Mouse (Mus musculus): Measurements from ENCODE around the gene Orc6. TPM values are rescaled to one million over a fixed set of nuclear protein-coding genes. Genes with fewer than 3 reads are reported as not detected.

The Orc6 gene
- total RNA-seq (2021): 10 to 100 TPM; 26.5 to 28.1 TPM
- long read RNA-seq, experiment 1, transcript Orc6-202 (6 exons, 1,466 nt): minor isoform, 9 of 25 reads
- long read RNA-seq, experiment 1, transcript Orc6-201 (7 exons, 1,287 nt): major isoform, 10 of 25 reads
- long read RNA-seq, experiment 1, partial matches to known transcripts: 1 of 25 reads
- long read RNA-seq, experiment 1, other reads (novel, unspliced or antisense): 5 of 25 reads
- long read RNA-seq, experiment 2, transcript Orc6-201 (7 exons, 1,287 nt): major isoform, 11 of 22 reads
- long read RNA-seq, experiment 2, transcript Orc6-202 (6 exons, 1,466 nt): minor isoform, 9 of 22 reads
- long read RNA-seq, experiment 2, partial matches to known transcripts: 1 of 22 reads
- long read RNA-seq, experiment 2, other reads (novel, unspliced or antisense): 1 of 22 reads

- peak; percentile 94 to 95 for DNase-seq (ENCODE audit: low spot score in 2 of 2)
Observed at GRCm38 (mm10) chr8:85299434-85300077, at the start of gene Orc6, which contains the start of gene Vps35. Orc6 (plus strand) TSS chr8:85299632. Vps35 (minus strand) TSS chr8:85299802.

GRCm38 (mm10) chr8:85286846-85287245, 12.6 kb upstream of the Orc6 start:
- no peak for DNase-seq (ENCODE audit: low spot score in 2 of 2)

- DNase-seq (ENCODE audit: low spot score in 2 of 2): peak in 1 of 2 experiments; percentile 3
Observed at GRCm38 (mm10) chr8:85298600-85299433, 615 bp upstream of the Orc6 start.

DNA sequence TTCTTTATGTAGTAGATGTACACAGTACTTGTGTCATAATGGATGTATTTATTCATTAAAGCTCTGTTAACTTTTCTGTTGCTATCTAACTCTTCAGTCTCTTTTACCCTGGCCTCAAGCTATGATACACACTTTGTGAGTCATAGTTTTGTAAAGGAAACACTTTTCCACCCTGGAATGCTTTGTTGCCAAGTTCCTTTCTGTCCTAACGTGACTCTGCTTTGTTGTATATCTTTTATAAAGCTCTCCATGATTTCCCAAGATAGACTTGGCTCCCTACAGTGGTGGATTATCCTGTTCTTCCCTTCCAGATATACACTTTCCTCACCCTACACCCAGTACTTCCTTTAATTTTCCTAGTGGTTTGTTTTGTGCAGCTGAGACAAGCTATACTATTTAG, 2.5 kb downstream of the Orc6 start:
- no peak for DNase-seq (ENCODE audit: low spot score in 2 of 2)

DNA sequence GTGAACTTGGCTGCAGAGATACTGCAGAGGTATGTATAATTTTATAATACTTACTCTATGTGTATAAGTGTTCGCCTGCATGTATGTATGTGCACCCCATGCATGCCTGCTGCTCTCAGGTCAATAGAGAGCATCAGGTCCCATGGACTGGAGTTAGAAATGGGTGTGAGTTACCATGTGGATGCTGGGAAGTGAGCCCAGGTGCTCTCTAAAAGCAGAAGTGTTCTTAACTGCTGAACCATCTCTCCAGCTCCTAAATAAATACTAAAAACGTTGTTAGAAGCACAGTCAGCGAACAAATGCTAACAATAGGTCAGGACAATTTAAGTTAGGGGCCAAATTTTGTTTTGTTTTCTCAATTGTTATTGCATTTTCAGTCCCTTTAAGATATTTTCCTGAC, 3.5 kb downstream of the Orc6 start:
- no peak for DNase-seq (ENCODE audit: low spot score in 2 of 2)

DNA sequence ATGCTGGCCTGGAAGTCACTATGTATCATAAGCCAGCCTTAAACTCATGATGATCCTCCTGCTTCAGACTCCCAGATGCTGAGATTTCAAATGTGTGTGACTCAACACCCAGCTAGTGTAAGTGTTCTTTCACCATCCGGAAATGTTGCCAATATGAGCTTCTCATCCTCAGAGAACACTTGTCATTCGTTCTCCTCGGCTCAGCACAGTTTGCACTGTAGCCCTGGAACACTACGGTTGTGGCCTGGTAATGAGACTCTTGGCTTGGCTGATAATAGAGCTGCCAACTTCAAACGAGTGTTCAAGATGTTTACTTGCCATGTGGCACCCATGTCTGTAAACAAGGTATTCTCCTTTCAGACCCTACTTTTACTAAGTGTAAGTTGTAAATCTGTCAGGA, 4.1 kb downstream of the Orc6 start:
- no peak for DNase-seq (ENCODE audit: low spot score in 2 of 2)

GRCm38 (mm10) chr8:85308564-85308963, 9.1 kb downstream of the Orc6 start:
- no peak for DNase-seq (ENCODE audit: low spot score in 2 of 2)

DNA sequence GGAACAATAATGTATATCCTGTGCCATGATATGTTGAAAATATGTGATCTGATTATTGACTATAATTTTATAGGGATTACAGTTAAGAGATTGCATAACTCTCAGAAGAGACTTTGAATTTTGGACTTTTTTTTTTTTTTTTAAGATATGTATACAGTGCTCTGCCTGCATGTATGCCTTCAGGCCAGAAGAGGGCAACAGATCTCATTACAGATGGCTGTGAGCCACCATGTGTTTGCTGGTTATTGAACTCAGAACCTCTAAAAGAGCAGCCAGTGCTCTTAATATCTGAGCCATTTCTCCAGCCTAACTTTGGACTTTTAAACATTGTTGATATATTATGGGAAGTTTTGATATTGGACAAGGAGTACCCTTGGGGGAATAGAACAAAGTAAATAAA, 12.3 kb downstream of the Orc6 start:
- DNase-seq (ENCODE audit: low spot score in 2 of 2): peak in 1 of 2 experiments; percentile 6

DNA sequence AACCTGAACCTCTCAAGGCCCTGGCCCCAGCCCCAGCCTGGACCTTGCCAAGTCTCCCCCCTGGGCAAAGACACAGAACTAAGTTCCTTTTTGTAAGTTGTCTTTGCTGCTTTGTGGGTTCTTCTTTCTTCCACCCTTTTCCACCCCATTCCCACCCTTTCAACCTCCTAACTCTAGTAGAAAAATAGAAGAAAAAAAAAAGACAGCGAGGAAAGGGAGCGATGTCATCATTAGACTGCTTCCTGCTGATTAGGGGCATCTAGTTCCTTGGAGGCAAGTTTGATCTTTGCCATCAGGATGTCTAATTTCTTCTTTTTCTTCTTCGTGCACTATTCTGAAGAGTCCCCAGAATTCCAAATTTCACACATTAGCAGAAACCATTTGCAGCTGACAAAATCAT, 13.6 kb downstream of the Orc6 start:
- DNase-seq (ENCODE audit: low spot score in 2 of 2): no peak

DNA sequence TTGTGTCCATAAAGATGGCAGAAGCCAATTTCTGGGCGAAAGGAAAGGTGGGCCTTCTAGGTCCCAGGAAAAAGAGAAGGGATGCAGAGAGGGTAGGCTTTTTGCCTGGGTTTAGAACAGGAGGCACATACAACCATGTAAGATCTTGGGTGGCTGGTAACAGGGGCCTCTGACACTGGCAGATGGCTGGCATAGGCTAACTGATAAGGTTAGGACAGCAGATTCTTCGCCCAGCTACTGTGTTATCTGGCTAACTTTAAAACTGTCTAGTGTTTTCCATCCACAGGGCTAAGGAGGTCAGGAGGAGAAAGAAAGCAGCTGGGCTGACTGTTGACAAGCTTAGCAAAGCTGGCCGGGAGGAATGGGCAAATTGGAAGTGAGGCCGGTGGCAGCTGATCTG, 19.1 kb downstream of the Orc6 start:
- no peak for DNase-seq (ENCODE audit: low spot score in 2 of 2)

- no peak for DNase-seq (ENCODE audit: low spot score in 2 of 2)
Observed at GRCm38 (mm10) chr8:85321981-85322380, 22.5 kb downstream of the Orc6 start.

DNA sequence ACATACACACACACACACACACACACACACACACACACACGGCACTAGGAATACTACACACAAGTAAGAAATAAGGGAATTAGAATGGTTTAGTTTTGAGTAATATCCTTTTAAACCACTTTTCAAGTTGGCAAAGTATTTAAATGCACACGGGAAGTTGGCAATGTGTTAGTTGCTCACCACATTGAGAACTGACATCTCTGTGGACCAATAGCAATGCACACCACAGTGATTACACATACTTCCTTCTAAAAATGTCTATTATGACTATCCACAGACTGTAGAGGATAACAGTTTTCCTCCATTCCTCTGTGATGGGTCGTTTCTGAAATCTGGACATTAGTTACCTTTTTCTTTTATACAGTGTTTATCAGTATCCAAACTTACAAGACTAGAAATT, 23.7 kb downstream of the Orc6 start:
- no peak for DNase-seq (ENCODE audit: low spot score in 2 of 2)

DNA sequence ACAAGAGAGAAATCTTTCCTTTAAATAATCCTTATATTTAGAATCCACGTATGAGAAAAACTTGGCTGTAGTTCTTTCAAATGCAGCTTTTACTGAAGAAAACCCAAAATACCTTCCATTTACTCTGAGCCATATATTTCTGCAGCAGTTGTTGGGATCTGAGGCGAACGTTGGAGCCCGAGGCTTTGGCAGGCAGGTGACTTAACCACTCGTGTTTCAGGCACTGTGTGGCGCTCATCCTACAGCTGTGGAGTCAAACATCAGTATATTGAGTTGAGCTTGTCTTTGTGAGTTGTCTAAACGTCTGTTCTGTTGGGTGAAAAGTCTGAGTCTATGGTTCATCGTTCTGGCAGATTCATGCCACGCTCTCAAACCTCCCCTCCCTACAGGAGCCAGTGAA, 27.6 kb downstream of the Orc6 start:
- no peak for DNase-seq (ENCODE audit: low spot score in 2 of 2)

DNA sequence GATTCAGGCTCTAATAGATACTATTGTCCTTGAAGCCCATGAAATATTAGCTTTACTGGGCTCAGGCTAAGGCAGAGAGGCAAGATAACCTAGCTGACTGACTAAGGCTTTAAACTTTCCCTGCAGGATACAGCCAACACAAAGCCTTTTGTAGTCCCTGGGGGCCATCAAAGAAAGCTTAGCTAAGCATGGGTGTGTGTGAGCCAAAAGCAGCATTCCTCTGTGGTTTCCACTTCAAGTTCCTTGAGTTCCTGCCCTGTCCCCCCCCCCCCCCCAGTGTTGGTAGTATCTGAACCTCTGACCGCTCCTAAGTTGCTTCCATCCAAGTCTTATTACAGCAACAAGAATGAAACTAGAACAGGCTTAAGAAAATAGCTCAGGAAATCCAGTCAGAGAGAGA, 30.1 kb downstream of the Orc6 start:
- no peak for DNase-seq (ENCODE audit: low spot score in 2 of 2)

GRCm38 (mm10) chr8:85335105-85335504, 35.7 kb downstream of the Orc6 start:
- DNase-seq (ENCODE audit: low spot score in 2 of 2): no peak

DNA sequence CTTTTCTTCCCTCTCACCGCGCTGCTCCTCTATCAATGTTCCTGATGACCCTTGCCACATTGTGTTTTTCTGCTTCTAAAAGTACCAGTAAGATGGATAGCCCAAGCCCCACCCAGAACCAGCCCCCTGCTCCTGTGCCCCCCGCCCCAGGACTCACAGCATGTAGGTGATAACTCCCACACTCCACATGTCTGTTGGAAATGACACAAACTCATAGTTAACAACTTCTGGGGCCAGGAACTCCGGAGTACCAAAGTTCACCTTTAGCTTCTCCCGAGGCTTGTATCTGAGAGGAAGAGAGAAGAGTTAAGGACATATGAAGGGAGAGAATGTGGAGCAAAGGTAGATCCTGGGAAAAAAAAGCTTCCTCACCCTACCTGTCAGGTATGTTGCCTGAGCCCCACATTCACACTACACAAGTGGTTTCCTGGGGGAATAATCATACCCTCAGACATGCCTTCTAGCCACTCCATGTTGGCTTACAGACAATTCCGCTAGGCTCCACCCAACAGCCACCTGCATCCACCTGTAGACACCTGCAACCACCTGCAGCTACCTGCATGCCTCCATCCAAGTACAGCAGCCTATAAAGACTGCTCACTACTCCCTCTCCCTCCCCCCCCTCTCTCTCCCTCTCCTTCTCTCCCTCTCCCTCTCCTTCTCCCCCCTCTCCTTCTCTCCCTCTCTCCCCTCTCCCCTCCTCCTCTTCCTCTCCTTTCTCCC, 36.9 kb downstream of the Orc6 start:
- DNase-seq (ENCODE audit: low spot score in 2 of 2): no peak

DNA sequence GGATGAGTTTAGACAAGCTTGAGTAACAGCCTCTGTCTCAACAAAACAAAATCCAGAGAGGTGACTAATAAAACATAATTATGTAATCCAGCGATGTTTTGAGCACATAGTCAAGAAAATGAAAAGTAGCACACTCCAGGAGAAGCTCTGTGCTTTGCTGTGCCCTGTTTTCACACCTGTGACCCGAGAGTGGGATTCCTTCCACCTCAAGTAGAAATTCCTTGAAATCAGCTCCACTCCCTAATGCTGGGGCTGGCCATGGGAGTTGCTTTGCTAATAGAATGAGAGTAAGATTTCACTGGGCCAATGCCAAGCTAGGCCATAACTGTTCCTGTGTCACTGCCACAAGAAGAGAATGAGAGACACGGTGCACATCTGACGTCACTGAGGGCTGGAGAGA, 38.2 kb downstream of the Orc6 start:
- no peak for DNase-seq (ENCODE audit: low spot score in 2 of 2)

DNA sequence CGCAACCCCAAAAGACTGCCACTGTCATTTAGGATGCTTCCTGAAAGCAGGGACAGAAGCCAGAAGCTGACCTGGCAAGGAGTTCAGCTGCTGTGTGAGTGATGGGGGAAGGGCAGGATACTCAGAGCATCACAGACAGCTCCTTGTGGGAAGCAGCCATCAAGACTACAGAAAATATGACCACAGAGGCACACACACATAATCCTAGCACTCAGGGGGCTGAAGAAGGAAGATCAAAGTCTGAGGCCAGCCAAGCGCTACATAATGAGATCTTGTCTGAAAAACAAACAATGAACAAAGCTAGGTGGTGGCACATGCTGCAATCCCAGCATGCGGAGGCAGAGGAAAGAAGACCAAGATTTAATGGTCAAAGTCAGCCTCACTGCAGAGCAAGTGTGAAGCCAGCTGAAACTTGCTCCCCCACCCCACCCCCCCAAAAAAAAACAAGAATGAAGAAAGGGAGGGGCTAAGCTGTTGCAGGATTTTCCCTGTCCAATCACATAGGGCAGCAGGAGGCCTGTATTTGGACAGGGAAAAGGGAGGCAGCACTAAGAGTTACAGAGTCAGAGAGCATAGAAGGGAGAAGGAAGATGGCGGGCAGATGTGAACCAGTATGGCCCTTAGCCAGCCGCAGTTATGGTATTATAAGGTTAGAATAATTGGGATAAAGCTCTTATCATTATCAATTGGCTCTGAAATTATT, 40.6 kb downstream of the Orc6 start:
- no peak for DNase-seq (ENCODE audit: low spot score in 2 of 2)

GRCm38 (mm10) chr8:85353287-85353686, 53.9 kb downstream of the Orc6 start:
- DNase-seq (ENCODE audit: low spot score in 2 of 2): no peak

Measured in left cerebral cortex, adult 18-20 months (tissue).